Mouse (Mus musculus) stomach, postnatal 0 days (tissue): ENCODE results near the gene Aatf.

Source experiments
- CTCF ChIP-seq: IDR thresholded peaks from 2 replicates; pipeline ENCODE4 v1.5.1; 2016; ENCODE audit warnings: antibody characterized with exemption, low read depth, mild to moderate bottlenecking, moderate library complexity
- EP300 ChIP-seq: optimal IDR thresholded peaks from 2 replicates; pipeline ENCODE3; 2016; ENCODE audit warnings: antibody characterized with exemption

- TF ChIP-seq CTCF (no peak), EP300 (no peak)
These were observed 101.7 kb downstream of the Aatf start for GRCm38 (mm10) chr11:84411642-84412018.
